Mouse (Mus musculus) thymus, postnatal 14 days (tissue): Measurements from ENCODE around the gene Asb13.

Experiments used
- DNase-seq: peaks from one replicate; pipeline ENCODE4 v3.0.0; 2021

Asb13 gene

DNA sequence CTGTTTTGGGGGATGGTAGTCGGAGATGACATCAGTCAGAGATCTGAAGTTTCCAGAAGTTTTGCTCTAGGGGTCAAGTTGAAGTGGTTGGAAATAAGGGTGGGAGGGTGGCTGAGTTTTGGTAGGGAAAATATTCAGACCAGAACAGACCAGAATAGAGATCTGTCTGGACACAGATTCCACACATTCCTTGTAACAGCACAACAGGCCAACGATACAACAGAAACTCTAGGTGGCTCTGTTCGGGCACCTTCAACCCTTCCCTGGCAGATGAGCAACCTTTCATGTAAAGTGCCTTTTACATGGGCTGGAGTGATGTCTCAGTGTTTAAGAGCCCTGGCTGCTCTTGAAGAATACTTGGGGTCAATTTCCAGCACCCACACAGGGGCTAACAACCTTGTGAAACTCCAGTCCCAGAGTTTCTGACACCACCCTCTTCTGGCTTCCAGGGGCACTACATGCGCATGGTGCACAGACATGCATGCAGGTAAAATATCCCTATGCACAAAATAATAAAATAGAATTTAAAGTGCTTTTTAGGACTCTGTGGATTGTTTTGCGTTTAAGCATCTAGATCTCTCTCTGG, 33.5 kb downstream of the Asb13 start:
- DNase-seq, result no peak

DNA sequence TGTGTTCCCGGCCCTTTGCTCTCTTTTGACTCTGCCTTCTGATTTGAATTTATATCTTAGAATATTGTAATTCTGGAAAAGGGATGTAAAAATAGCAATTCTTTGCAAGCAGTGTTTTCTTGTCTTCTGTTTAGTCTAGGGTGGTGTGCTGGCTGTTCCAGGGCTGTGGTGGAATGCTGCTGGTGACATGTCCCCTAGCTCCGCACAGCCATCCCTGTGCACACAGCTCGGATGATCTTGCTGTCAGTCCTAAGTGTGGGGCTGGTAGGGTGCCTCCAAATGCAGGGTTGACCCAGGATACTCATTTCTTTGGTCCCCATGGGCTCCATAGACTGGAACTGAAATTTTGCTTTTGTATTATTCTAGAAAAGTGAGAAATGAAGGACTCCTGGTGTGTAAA, 34.2 kb downstream of the Asb13 start:
- no peak for DNase-seq

DNA sequence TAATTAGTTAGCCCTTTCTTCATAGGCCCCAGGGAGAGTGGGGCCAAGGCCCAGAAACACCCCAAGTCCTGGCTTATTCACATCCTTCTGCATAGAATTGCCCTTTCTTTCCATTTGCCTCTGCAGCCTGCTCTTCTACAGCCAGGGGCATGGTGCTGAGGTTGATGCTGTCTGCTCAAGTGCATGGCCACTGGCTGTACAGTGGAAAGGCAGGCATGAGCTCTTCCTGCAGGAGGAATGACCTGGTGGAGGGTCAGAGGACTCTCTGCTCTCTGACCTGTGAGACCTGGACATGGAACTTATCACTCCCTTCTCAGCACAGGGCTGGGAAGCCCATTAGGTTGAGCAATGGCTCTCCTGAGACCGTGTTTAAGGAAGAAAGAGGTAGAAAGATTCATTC, 35.8 kb downstream of the Asb13 start:
- no peak for DNase-seq

DNA sequence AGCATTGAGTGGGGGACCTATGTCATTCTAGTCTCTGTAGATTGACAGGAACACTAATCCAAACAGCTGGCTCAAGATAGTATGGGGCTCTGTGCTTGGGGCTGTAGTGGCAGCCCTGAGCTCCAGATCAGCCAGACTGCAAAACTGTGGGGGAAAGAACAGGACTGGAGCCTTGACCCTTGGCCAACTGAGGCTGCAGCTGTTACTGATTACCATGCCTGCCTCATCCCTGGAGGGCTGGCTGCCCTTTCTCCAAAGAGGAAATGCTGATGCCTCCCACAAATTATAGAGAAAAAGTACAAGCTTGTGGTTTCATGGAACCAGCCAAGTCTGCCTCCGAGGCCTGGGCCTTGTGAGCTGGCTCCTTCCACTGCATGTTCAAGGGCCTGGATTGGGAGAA, 36.2 kb downstream of the Asb13 start:
- no peak for DNase-seq

DNA sequence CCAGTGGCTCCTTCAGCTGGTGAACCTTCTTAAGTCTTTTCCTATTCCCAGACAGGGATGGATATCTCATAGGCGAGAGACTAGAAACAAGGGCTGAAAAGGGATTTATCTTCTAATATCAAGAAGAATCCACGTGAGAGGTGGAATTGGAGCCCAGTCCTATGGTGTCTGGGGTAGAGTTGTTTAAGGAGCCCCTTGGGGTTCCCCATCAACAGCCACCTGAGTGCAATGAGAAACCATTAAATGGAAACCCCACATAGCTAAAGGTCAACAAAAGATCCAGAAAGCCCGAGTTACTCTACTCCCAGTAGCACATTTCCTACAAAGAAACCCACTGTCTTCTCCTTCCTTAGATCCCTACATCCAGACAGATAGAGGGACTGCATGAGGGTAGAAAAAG, 39.3 kb downstream of the Asb13 start:
- no peak for DNase-seq

DNA sequence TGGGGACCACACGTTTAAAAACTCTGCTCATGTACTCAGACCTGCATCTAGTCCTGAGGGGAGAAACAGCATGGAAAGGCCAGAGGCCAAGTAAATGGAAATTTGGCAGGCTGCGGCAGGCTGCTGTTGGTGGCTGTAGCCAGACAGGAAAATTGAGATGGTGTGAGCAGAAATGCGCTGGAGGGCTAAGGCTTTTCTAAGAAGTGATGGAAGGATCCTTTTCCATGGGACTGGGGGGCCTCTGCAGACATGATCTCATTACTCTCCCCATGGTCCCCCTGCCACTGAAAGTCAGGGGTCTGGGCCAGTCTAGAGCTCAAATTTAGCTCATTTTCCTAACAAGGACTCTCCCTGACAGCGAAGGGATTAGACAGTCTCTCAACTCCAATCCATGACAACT, 39.8 kb downstream of the Asb13 start:
- no peak for DNase-seq

DNA sequence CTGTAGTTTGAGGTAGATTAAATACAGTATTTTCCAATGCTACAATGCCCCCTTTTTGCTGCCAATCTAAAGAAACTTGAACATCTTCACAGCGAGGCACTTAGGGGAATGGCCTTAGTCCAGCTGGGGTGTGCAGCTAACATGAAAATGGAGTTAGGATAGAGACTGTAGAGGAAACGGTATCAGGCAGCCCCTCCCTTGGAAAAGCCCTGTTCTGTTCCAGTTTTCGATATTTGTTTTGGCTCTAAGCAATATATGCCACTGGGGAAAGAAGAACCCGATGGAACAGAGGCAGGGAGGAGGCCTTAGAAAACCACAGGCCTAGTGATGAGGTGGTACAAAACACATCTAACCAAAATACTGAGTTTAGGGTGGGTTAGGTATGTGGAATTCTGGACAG, 42.0 kb downstream of the Asb13 start:
- no peak for DNase-seq

DNA sequence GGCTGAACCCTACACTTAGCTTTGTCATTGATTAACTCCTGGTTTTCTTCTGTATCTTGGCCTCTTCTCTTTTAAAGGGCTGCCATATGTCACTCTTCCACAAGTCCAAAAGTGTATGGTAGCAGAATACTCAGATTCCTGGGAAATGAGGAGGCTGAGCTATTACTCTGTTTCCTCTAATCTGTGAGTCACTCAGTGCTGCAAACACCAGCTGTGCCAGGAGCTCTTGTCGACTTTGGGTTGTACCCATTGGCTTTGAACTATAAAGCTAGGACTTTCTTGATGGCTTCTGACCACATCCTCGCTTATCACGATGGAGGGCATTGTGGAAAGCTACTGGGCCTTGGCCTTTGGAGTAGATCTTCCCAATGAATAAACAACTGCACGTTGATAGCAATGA, 45.3 kb downstream of the Asb13 start:
- DNase-seq, result no peak

DNA sequence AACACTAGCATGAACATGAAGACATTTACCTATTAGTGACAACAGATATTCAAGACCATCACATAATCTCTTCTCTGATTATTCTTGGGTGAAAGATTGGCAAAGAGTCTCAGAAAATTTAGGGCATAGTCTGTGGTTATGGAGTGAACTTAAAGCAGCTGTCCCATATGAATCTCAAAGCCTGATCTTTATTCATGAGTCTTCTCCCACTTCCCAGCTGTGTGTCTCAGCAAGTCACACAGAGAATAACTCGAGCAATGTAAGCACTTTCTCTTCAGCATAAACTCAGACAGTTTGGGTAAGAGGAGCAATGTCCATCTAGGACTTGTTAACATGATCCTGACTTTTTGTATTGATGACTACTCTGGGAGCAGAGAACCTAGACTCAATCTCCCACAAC, 52.5 kb downstream of the Asb13 start:
- no peak for DNase-seq

DNA sequence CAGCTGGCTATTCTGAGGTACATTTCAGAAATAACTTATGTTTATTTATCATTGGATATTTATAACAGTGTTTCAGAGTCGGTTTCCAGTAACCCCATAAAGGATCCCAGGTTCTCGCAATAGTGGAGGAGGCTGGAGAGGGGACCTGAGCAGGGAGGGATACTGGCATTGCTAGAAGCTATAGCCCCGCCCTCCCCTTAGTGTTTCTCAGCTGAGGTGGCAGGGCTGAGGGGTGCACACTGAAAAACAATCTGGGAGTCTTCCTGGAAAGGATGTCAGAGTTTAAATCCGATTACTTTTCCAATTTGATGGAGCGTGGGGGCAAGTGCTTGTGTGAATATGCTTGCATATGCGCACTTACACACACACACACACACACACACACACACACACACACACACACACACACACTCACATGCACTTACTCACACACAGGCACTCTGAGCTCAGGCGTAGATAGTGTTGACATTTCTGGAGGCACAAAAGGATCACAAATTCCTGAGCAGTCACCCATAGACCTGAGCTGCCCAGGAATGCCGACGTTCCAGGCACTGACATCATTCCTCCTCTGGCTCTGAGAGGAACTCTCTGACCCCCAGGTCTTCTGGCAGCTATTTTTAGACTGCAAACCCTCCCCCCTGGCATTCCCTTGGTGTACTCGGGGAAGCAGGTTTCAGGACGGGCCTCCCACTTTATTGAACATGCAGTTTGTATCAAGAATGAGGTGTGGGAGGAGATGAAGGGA, 60.9 kb downstream of the Asb13 start:
- DNase-seq, result no peak

DNA sequence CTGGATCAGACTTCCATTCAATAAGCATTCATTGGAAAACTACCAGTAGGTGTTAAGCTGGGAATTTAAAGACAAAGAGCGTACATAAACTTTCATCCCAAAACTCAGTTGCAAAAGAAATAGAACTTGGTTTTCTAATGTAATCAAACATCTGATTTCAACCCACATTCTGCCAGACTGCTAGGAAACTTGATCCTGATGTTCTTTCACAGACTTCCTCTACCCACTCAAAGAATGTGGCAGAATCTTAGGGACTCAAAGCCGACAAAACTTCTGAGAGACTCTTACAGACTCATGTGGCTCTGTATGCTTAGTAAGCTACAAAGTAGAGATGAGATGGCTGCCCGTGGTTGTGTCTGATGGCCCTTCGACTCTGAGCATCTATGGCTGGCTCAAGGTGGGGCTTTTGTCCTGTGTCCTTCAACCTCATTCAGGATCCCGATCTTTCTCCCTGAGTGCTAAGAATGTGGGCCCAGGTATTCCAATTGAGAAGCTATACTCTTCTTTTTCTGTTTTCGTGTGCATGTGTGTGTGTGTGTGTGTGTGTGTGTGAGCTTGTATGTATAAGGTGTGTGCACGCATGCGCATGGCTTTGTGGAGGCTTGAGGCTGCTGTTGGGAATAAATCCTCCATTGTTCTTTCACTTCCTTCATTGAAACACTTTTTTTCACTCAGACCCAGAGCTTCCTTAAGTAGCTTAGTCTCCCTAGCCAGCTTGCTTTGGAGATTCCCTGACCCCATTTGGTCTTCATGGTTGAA, 63.3 kb downstream of the Asb13 start:
- DNase-seq, result no peak

DNA sequence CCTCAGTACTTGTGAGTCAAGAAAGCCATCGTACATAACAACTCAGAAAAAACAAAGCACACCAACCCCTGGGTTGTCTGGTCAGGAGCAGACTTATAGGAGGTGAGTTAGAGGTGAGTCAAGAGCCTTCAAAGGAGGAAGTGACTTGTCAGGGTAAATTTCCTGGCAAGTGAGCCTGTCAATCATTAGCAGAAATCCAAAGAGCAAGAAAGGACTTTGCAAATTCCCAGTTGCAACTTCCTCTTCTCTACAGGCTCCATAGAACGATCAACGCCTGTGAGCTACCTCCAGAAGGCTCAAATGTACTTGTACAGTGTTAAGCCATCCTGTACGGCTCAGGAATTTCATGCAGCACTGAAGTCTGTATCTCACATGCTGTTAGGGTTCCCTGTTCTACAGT, 66.9 kb downstream of the Asb13 start:
- no peak for DNase-seq
